In genomic region chr1:143916587-143916986, GRCm38 (mm10) we compare ENCODE assay signal across 10 mouse cellular contexts.
DNase-seq lines count a peak whose midpoint lies in the region; ATAC-seq lines count a peak whose summit lies in the region.
"Had no signal": no experiment of that assay in that cellular context is flagged by ENCODE, and none has a peak within 500 bp of the region (broad histone marks: within the 10 kb centered on the region; RNA-seq: fewer than 3 reads in every experiment).

No protein-coding gene starts in this region.

- WGBS in forebrain, embryonic 14.5 days = 89% methylated on average over 9 of the region's 9 CpGs

- DNase-seq in adrenal gland, adult 2 months = peak; percentile 29
- no peak for DNase-seq in adrenal gland, adult 18-20 months (ENCODE audit: low spot score in 2 of 2)
- DNase-seq in MEL-GATA-1-ER (ENCODE audit: extremely low read depth, low read depth) = peak; percentile 91
- peak; percentile 16 for DNase-seq in liver
- no peak for DNase-seq in forebrain, embryonic 14.5 days (ENCODE audit: low spot score)
- DNase-seq in neural tube, embryonic 10.5 days (ENCODE audit: extremely low spot score, low spot score) = no peak

- no peak overlapping the region for H3K9ac ChIP-seq in forebrain, embryonic 14.5 days (ENCODE audit: low read length)
- H3K9ac ChIP-seq: embryonic facial prominence, embryonic 15.5 days; limb, embryonic 15.5 days had no signal

- no peak overlapping the region for H3K4me2 ChIP-seq in forebrain, embryonic 14.5 days (ENCODE audit: low read length)
- H3K4me2 ChIP-seq: embryonic facial prominence, embryonic 15.5 days; limb, embryonic 15.5 days had no signal

- H3K4me3 ChIP-seq in forebrain, embryonic 14.5 days (ENCODE audit: low read depth, low read length) = no peak overlapping the region
- H3K4me3 ChIP-seq: embryonic facial prominence, embryonic 15.5 days; limb, embryonic 15.5 days had no signal

- H3K36me3 ChIP-seq in forebrain, embryonic 14.5 days (ENCODE audit: control insufficient read depth, insufficient read depth, low read length) = no peaks in the 10 kb centered on the region
- H3K36me3 ChIP-seq: embryonic facial prominence, embryonic 15.5 days; limb, embryonic 15.5 days had no signal

- H3K4me1 ChIP-seq in forebrain, embryonic 14.5 days (ENCODE audit: control insufficient read depth, insufficient read depth, low read length) = peaks cover 4% of the 10 kb centered on the region; the same call in 1 of the 2 replicates
- H3K4me1 ChIP-seq: limb, embryonic 15.5 days had no signal

- no peaks in the 10 kb centered on the region for H3K9me3 ChIP-seq in forebrain, embryonic 14.5 days (replicated peaks; ENCODE audit: control insufficient read depth, low read length)
- H3K9me3 ChIP-seq: embryonic facial prominence, embryonic 15.5 days; limb, embryonic 15.5 days had no signal

- H3K27me3 ChIP-seq in forebrain, embryonic 14.5 days (replicated peaks; ENCODE audit: control insufficient read depth, insufficient read depth, low read length) = no peaks in the 10 kb centered on the region
- H3K27me3 ChIP-seq: embryonic facial prominence, embryonic 15.5 days; limb, embryonic 15.5 days had no signal

- ATAC-seq in neutrophil, adult 5-6 weeks (ENCODE audit: extremely low read depth, insufficient number of reproducible peaks, low FRiP score, poor library complexity, severe bottlenecking) = peak; percentile 83
- ATAC-seq in cerebellum, adult (ENCODE audit: insufficient number of reproducible peaks, low FRiP score, low TSS enrichment) = no peak
- no peak for ATAC-seq in forebrain, embryonic 14.5 days

- no peak overlapping the region for H3K27ac ChIP-seq in forebrain, embryonic 14.5 days (ENCODE audit: low read depth, low read length)
- H3K27ac ChIP-seq: embryonic facial prominence, embryonic 15.5 days; limb, embryonic 15.5 days had no signal

Comparison
In these comparisons a context has a peak if more than half of its experiments do, and no peak if none do; other contexts are left out.
1. DNase-seq: peak in adrenal gland, adult 2 months (single experiment), MEL-GATA-1-ER (single experiment) and liver (single experiment); none in adrenal gland, adult 18-20 months (0 of 2), forebrain, embryonic 14.5 days (single experiment) and neural tube, embryonic 10.5 days (single experiment).